In genomic region chr19:41684874-41685273, GRCm38 (mm10) we compare ENCODE assay signal across 27 mouse cellular contexts. TPM values are rescaled to one million over a fixed set of nuclear protein-coding genes. Genes with fewer than 3 reads are reported as not detected.
DNase-seq lines count a peak whose midpoint lies in the region; ATAC-seq and TF ChIP-seq lines count a peak whose summit lies in the region.
"Had no signal": no experiment of that assay in that cellular context is flagged by ENCODE, and none has a peak within 500 bp of the region (broad histone marks: within the 10 kb centered on the region; RNA-seq: fewer than 3 reads in every experiment).

No protein-coding gene starts in this region.

- WGBS in forebrain, embryonic 13.5 days = 80% methylated on average over 1 of the region's 1 CpGs
- WGBS in forebrain, embryonic 15.5 days = 78% methylated on average over 1 of the region's 1 CpGs
- 54% methylated on average over 1 of the region's 1 CpGs for WGBS in neural tube, embryonic 13.5 days

- H3K36me3 ChIP-seq in forebrain, embryonic 13.5 days (ENCODE audit: poor library complexity, severe bottlenecking) = no peaks in the 10 kb centered on the region
- H3K36me3 ChIP-seq in forebrain, embryonic 15.5 days = no peaks in the 10 kb centered on the region
- no peaks in the 10 kb centered on the region for H3K36me3 ChIP-seq in neural tube, embryonic 13.5 days
- H3K36me3 ChIP-seq: embryonic facial prominence, embryonic 13.5 days; embryonic facial prominence, embryonic 15.5 days; forebrain, embryonic 10.5 days; forebrain, embryonic 12.5 days; G1E had no signal

- no peaks in the 10 kb centered on the region for H3K27me3 ChIP-seq in forebrain, embryonic 13.5 days
- H3K27me3 ChIP-seq in forebrain, embryonic 15.5 days = no peaks in the 10 kb centered on the region
- H3K27me3 ChIP-seq in neural tube, embryonic 13.5 days = peaks cover 2% of the 10 kb centered on the region; the same call in 1 of the 2 replicates
- H3K27me3 ChIP-seq: embryonic facial prominence, embryonic 13.5 days; embryonic facial prominence, embryonic 15.5 days; forebrain, embryonic 12.5 days had no signal

- H3K9ac ChIP-seq in forebrain, embryonic 13.5 days = no peak overlapping the region
- no peak overlapping the region for H3K9ac ChIP-seq in forebrain, embryonic 15.5 days (replicated peaks)
- H3K9ac ChIP-seq in neural tube, embryonic 13.5 days = no peak overlapping the region
- H3K9ac ChIP-seq: embryonic facial prominence, embryonic 13.5 days; embryonic facial prominence, embryonic 15.5 days; forebrain, embryonic 12.5 days had no signal

- no peak overlapping the region for H3K4me3 ChIP-seq in forebrain, embryonic 13.5 days
- no peak overlapping the region for H3K4me3 ChIP-seq in forebrain, embryonic 15.5 days
- H3K4me3 ChIP-seq in layer of hippocampus, adult 2 months = no peak overlapping the region
- H3K4me3 ChIP-seq in neural tube, embryonic 13.5 days = no peak overlapping the region
- H3K4me3 ChIP-seq: embryonic facial prominence, embryonic 13.5 days; embryonic facial prominence, embryonic 15.5 days; erythroblast, embryonic 14.5 days; forebrain, embryonic 10.5 days; forebrain, embryonic 12.5 days had no signal

- peaks cover 63% of the 10 kb centered on the region for H3K4me1 ChIP-seq in forebrain, embryonic 13.5 days
- H3K4me1 ChIP-seq in forebrain, embryonic 15.5 days = peaks cover 75% of the 10 kb centered on the region
- H3K4me1 ChIP-seq in neural tube, embryonic 13.5 days (replicated peaks) = peaks cover 78% of the 10 kb centered on the region
- H3K4me1 ChIP-seq: embryonic facial prominence, embryonic 13.5 days had no signal

- H3K27ac ChIP-seq in forebrain, embryonic 13.5 days = peak overlapping the region; percentile 25
- H3K27ac ChIP-seq in forebrain, embryonic 15.5 days (replicated peaks) = no peak overlapping the region
- peak overlapping the region; percentile 69 for H3K27ac ChIP-seq in layer of hippocampus, adult 2 months
- peak overlapping the region; percentile 46; the same call in 1 of the 2 replicates for H3K27ac ChIP-seq in neural tube, embryonic 13.5 days (replicated peaks)
- H3K27ac ChIP-seq: embryonic facial prominence, embryonic 13.5 days; embryonic facial prominence, embryonic 15.5 days; forebrain, embryonic 10.5 days; forebrain, embryonic 12.5 days had no signal

- no peak for TF ChIP-seq CTCF in layer of hippocampus, adult 2 months (conservative IDR thresholded peaks at IDR 0.05)

- no peak for DNase-seq in layer of hippocampus, adult 2 months (ENCODE audit: low spot score in 2 of 2)
- DNase-seq in layer of hippocampus, postnatal 14 days (ENCODE audit: low spot score in 2 of 2) = no peak
- DNase-seq in neural tube, embryonic 10.5 days (ENCODE audit: extremely low spot score, low spot score) = no peak
- no peak for DNase-seq in kidney, adult 18-20 months
- DNase-seq: adrenal gland, adult 8-10 months; adrenal gland, postnatal 14 days; adrenal gland, postnatal 36 days; B cell, adult 2 months; cerebellum, adult 11 months; cerebellum, adult 18-20 months; cerebellum, adult 8-10 months; cerebellum, adult 9-11 months; cerebellum, postnatal 36 days; embryo, embryonic 11 days had no signal

- ATAC-seq in forebrain, embryonic 13.5 days = no peak
- ATAC-seq in forebrain, embryonic 15.5 days (replicated peaks) = no peak
- ATAC-seq in neural tube, embryonic 13.5 days (ENCODE audit: low read depth) = no peak
- ATAC-seq: activated CD4-positive, CD25-positive, alpha-beta regulatory T cell, adult 4 months; CD4-positive, CD25-positive, alpha-beta regulatory T cell, adult 4 months; forebrain, embryonic 16.5 days; Patski had no signal

- no peaks in the 10 kb centered on the region for H3K9me3 ChIP-seq in forebrain, embryonic 13.5 days (replicated peaks)
- no peaks in the 10 kb centered on the region for H3K9me3 ChIP-seq in forebrain, embryonic 15.5 days
- H3K9me3 ChIP-seq in neural tube, embryonic 13.5 days = no peaks in the 10 kb centered on the region
- H3K9me3 ChIP-seq: embryonic facial prominence, embryonic 13.5 days; embryonic facial prominence, embryonic 15.5 days; forebrain, embryonic 10.5 days; forebrain, embryonic 12.5 days; G1E had no signal

- H3K4me2 ChIP-seq in forebrain, embryonic 13.5 days = no peak overlapping the region
- H3K4me2 ChIP-seq in forebrain, embryonic 15.5 days (replicated peaks) = no peak overlapping the region
- no peak overlapping the region for H3K4me2 ChIP-seq in neural tube, embryonic 13.5 days
- H3K4me2 ChIP-seq: embryonic facial prominence, embryonic 13.5 days; embryonic facial prominence, embryonic 15.5 days; forebrain, embryonic 12.5 days had no signal

RNA-seq across cellular contexts. Expression of gene Slit1, which starts 58.6 kb away (rescaled TPM):
- polyA plus RNA-seq in forebrain, embryonic 13.5 days (2015; fragmentation: Nextera tagmentation; extraction: Ambion mirVana) = 13.9 and 14.4 TPM in 2 replicates
- 17.5 and 21.0 TPM in 2 replicates for polyA plus RNA-seq in forebrain, embryonic 15.5 days (2015; fragmentation: Nextera tagmentation; extraction: Ambion mirVana)
- 100 to 1,000 TPM; 232 to 244 TPM for total RNA-seq in layer of hippocampus, adult 2 months (2021)
- 100 to 1,000 TPM; 143 to 146 TPM for total RNA-seq in layer of hippocampus, postnatal 14 days (2021)
- 34.2 and 35.8 TPM in 2 replicates for polyA plus RNA-seq in neural tube, embryonic 13.5 days (2015; fragmentation: Nextera tagmentation; extraction: Ambion mirVana)
- polyA plus RNA-seq: CD4-positive, CD25-positive, alpha-beta regulatory T cell, adult 4 months had no signal
